Mouse (Mus musculus) hindbrain, embryonic 13.5 days (tissue): ENCODE results near the gene Bicra. TPM values are rescaled to one million over a fixed set of nuclear protein-coding genes. Genes with fewer than 3 reads are reported as not detected.

Experiments used
- ATAC-seq: fragments of 200-750 bp; cut with Nextera tagmentation; 2 replicates; pipeline ENCODE4 v1.8.0; 2017; ENCODE audit warnings: moderate TSS enrichment; ENCODE audit not compliant: low FRiP score
- H3K27ac ChIP-seq: fragments of 300-500 bp; sonication (generic); 2 replicates; pipeline ENCODE4 v1.5.1; 2015; ENCODE audit warnings: inconsistent platforms, mild to moderate bottlenecking, moderate library complexity
- H3K27me3 ChIP-seq: fragments of 300-500 bp; sonication (generic); 2 replicates; pipeline ENCODE4 v1.6.1; 2015; ENCODE audit warnings: mild to moderate bottlenecking, inconsistent platforms
- H3K36me3 ChIP-seq: fragments of 300-500 bp; sonication (generic); 2 replicates; pipeline ENCODE4 v1.6.1; 2015; ENCODE audit warnings: mild to moderate bottlenecking, inconsistent platforms
- H3K4me1 ChIP-seq: fragments of 300-500 bp; sonication (generic); replicated peaks from 2 replicates; pipeline ENCODE4 v1.6.1; 2015; ENCODE audit warnings: inconsistent platforms
- H3K4me2 ChIP-seq: fragments of 300-500 bp; sonication (generic); 2 replicates; pipeline ENCODE4 v1.6.1; 2015; ENCODE audit warnings: inconsistent platforms, mild to moderate bottlenecking, moderate library complexity
- H3K4me3 ChIP-seq: fragments of 300-500 bp; sonication (generic); 2 replicates; pipeline ENCODE4 v1.5.1; 2015; ENCODE audit warnings: mild to moderate bottlenecking, inconsistent platforms
- H3K9ac ChIP-seq: fragments of 300-500 bp; sonication (generic); 2 replicates; pipeline ENCODE4 v1.6.1; 2015; ENCODE audit warnings: mild to moderate bottlenecking, inconsistent platforms
- H3K9me3 ChIP-seq: fragments of 300-500 bp; sonication (generic); 2 replicates; pipeline ENCODE4 v1.6.1; 2016; ENCODE audit warnings: inconsistent platforms
- WGBS: fragments of 180-500 bp; shearing (Covaris S2); methylation state at CpG from one replicate; pipeline ENCODE4 v1.1.7; 2015; 5-methylcytosine and 5-hydroxymethylcytosine counted together
- polyA plus RNA-seq: library from polyadenylated mRNA; unstranded; fragments of >200 nt; fragmentation: Nextera tagmentation; extraction: Ambion mirVana; gene quantifications from 2 replicates; pipeline ENCODE4 v1.2.1, GENCODE M21; 2015

Gene Bicra
- 8.2 and 8.4 TPM in 2 replicates for polyA plus RNA-seq

DNA sequence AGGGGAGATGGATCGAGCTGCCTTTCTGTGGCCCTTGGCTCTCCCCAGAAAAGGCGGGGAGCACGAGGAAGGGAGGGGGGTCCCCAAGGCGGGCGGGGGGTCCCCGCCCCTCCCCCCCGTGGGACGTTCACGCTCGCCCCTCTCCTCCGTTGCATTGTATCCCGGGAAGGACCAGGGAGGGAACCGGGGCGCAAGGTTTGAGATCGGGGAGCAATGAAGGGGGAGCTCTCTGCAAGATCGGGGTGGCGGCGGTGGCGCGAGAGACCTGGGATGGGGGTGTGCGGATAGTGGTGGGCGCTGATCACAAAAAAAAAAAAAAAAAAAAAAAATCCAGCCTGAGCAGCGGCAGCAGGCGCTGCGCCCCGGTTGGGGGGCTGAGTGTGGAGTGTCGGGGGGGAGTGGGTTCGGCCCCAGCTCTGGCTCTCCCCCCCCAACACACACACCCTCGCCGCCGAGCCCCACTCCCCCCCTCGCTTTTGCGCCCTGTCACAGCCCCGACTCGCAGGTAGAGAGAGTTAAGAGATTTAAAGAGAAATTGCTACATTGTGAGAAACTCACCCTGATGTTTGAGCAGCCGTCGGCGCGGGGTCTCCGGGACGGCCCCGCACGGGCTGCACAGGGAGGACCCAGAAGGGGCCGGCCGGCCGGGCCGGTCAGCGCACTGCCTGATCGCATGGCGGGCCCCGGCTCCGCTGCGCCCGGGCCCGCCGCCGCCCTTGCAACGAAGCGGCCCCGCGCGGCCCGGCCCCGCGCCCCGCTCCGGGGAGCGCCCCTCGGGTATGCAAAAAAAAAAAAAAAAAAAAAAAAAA is at the start of gene Bicra:
TSS of gene Bicra (minus strand) at position 584 of the 809 bp plus-strand sequence.
- peak within 1 kb of the TSS; percentile 85 for H3K4me2 ChIP-seq
- WGBS = under 1% methylated on average over 45 of the region's 69 CpGs
- H3K27ac ChIP-seq = peak within 1 kb of the TSS; percentile 99
- H3K27me3 ChIP-seq = no peaks in the 10 kb centered on the region
- peaks cover 66% of the 10 kb centered on the region for H3K4me1 ChIP-seq
- H3K9me3 ChIP-seq = no peaks in the 10 kb centered on the region
- no peaks in the 10 kb centered on the region for H3K36me3 ChIP-seq
- peak within 1 kb of the TSS; percentile 100 for H3K9ac ChIP-seq
- peak within 1 kb of the TSS; percentile 88 for H3K4me3 ChIP-seq
- peak; percentile 71 for ATAC-seq

DNA sequence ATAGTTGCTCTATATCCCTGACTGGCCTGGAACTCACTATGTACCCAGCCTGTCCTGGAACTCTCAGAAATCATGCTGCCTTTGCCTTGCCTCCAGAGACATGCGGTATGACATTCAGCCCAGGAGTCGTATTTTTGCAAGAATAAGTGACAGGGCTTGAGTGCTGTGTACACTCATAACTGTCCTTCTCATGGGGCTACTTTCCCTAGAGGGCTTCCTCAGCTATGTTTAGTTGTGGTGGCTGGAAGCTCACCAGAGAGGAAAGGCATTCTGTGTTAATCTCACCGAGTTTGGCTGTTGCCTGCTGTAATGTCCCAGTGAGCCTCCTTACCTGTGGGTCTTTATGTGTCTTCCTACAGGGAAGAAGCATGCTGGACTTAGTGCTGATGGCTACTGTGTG is 46.9 kb upstream of the Bicra start:
- 0 out of 2 replicates have a peak overlapping the region, but pooled peaks have one; percentile 6 for H3K9ac ChIP-seq

DNA sequence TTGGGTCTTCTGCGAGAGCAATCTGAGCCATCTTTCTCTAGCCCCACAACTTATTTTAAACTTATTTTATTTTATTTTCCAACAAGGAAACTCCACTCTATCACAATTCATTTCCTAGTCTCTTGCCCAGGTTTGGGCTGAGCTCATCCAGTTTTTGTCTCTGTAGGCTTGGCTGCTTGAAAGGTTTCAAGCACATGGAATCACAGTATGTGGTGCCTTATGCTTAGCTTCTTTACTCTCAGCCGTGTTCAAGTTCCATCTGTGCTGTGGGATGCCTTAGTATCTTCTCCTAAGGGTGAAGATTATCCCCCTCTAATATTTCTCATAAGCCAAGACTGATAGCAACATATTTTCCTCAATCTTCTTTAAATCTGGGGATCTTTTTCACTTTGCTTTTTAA is 39.9 kb upstream of the Bicra start:
- Histone ChIP-seq H3K4me2 (no peak overlapping the region), H3K27me3 (peaks cover 21% of the 10 kb centered on the region; the same call in 1 of the 2 replicates), H3K36me3 (no peaks in the 10 kb centered on the region), H3K27ac (no peak overlapping the region), H3K9ac (no peak overlapping the region), H3K4me3 (no peak overlapping the region), H3K9me3 (no peaks in the 10 kb centered on the region), H3K4me1 (no peaks in the 10 kb centered on the region)
- WGBS = 79% methylated on average over 2 of the region's 2 CpGs
- ATAC-seq = no peak

More for the DNA sequence above, 46.9 kb upstream of the Bicra start:
- Histone ChIP-seq H3K27me3 (peaks cover 48% of the 10 kb centered on the region), H3K4me3 (no peak overlapping the region), H3K4me1 (peaks cover 13% of the 10 kb centered on the region), H3K27ac (no peak overlapping the region), H3K4me2 (no peak overlapping the region), H3K9me3 (no peaks in the 10 kb centered on the region), H3K36me3 (no peaks in the 10 kb centered on the region)
- WGBS = 76% methylated on average over 3 of the region's 3 CpGs
- no peak for ATAC-seq

DNA sequence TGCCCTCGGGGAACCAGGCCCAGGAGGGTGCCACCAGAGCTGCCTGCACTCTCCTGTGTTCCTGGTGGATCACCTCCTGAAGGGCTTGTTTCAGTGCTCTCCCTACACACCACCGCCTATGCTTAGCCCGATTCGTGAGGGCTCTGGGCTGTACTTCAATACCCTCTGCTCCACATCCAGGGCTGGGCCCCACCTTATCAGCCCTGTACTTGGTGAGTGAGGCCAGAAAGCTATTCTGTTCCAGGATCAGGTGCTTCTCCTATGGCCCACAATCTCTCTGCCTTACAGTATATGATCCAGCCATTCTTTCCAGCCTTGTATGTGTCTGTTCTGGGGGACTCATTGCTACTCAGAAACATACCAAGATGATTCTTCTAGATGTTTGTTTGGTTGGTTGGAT is 35.6 kb upstream of the Bicra start:
- H3K9ac ChIP-seq = no peak overlapping the region
- no peak overlapping the region for H3K27ac ChIP-seq
- H3K36me3 ChIP-seq = no peaks in the 10 kb centered on the region
- H3K4me1 ChIP-seq = no peaks in the 10 kb centered on the region
- H3K4me2 ChIP-seq = no peak overlapping the region
- H3K4me3 ChIP-seq = no peak overlapping the region
- no peak for ATAC-seq
- WGBS = 65% methylated on average over 4 of the region's 4 CpGs
- peaks cover 8% of the 10 kb centered on the region; the same call in 1 of the 2 replicates for H3K27me3 ChIP-seq
- no peaks in the 10 kb centered on the region for H3K9me3 ChIP-seq

DNA sequence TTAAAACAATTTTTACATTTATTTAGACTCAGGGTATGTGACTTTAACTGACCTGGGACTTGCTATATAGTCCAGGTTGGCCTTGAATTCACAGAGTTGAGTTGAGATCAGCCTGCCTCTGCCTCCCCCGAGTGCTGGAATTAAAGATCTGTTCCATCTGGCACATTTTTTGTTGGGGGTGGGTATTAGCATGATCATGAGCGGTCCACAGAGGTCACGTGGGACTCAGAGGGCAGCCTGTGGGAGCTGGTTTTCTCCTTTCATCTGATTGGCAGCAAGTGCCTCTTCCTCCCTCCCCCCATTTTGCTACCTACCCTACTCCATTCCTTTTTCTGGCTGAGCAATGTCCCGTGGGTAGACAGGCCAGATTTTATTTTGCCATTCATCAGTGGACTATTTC is 32.9 kb upstream of the Bicra start:
- H3K27ac ChIP-seq = no peak overlapping the region
- ATAC-seq = no peak
- no peak overlapping the region for H3K4me2 ChIP-seq
- H3K4me1 ChIP-seq = no peaks in the 10 kb centered on the region
- H3K9me3 ChIP-seq = no peaks in the 10 kb centered on the region
- H3K27me3 ChIP-seq = peaks cover 12% of the 10 kb centered on the region; the same call in 1 of the 2 replicates
- no peak overlapping the region for H3K9ac ChIP-seq
- 67% methylated on average over 4 of the region's 4 CpGs for WGBS
- H3K4me3 ChIP-seq = no peak overlapping the region
- H3K36me3 ChIP-seq = no peaks in the 10 kb centered on the region

DNA sequence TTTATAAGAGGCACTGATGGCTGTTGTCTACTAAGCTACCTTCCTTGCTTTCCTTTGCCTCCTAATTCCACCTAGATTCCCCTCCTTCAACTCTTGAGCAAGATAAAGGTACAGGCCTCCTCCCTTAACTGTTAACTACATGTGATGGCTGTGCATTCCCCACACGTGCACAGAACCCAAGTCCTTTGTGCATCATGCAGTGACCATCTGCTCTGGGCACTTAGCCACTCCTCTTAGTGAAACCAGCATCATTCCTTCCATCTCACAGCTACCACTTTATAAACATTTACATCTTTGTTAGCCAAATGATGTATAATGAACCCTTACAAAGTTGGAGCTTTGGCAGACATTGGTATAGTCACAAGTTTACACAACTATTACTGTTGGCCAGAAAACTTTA is 32.2 kb upstream of the Bicra start:
- no peak for ATAC-seq
- H3K9ac ChIP-seq = no peak overlapping the region
- no peaks in the 10 kb centered on the region for H3K9me3 ChIP-seq
- H3K4me2 ChIP-seq = no peak overlapping the region
- H3K36me3 ChIP-seq = no peaks in the 10 kb centered on the region
- no peak overlapping the region for H3K27ac ChIP-seq
- WGBS = 63% methylated on average over 1 of the region's 1 CpGs
- H3K4me3 ChIP-seq = no peak overlapping the region
- peaks cover 12% of the 10 kb centered on the region; the same call in 1 of the 2 replicates for H3K27me3 ChIP-seq
- H3K4me1 ChIP-seq = no peaks in the 10 kb centered on the region

DNA sequence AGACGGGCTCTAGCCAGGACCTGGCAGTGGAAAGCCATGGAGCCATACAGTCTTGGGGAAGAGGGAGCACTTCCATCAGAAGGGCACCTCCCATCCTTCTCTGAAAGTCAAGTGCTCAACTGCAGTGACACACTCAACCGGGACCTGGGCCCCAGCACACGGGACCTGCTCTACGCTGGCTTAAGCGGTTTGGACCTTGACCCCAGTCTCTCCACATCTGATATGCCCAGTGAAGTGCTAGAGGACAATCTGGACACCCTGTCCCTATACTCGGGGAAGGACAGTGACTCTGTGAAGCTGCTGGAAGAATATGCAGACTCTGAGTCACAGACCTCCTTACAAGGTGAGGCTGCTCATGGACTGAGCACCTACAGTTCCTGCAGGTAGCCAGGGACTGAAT is 24.2 kb upstream of the Bicra start:
- Histone ChIP-seq H3K27ac (no peak overlapping the region), H3K36me3 (no peaks in the 10 kb centered on the region), H3K4me1 (no peaks in the 10 kb centered on the region), H3K4me2 (no peak overlapping the region), H3K4me3 (no peak overlapping the region), H3K27me3 (0 out of 2 replicates have a peak, but pooled peaks cover 5% of the 10 kb centered on the region), H3K9ac (no peak overlapping the region), H3K9me3 (no peaks in the 10 kb centered on the region)
- WGBS = 85% methylated on average over 6 of the region's 6 CpGs
- ATAC-seq = no peak

DNA sequence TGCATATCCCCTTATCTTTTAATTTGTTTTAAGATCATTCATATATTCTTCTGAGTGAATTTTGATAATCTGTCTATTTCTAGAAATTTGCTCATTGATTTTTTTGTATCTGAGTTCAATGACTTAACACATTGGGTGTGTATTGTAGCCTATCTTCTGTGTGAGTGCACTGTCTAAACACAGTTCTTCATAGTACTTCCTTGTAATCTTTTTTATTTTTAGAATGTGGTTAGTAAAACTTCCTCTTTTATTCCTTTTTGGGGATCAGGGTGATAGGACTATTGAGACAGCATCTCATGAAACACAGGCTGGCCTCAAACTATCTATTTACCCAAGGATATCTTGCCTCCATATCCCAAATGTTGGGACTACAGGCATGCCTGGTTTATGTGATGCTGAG is 23.1 kb upstream of the Bicra start:
- Histone ChIP-seq H3K36me3 (no peaks in the 10 kb centered on the region), H3K9me3 (no peaks in the 10 kb centered on the region), H3K27me3 (0 out of 2 replicates have a peak, but pooled peaks cover 7% of the 10 kb centered on the region), H3K4me2 (no peak overlapping the region), H3K4me3 (no peak overlapping the region), H3K9ac (no peak overlapping the region), H3K4me1 (no peaks in the 10 kb centered on the region), H3K27ac (no peak overlapping the region)
- no peak for ATAC-seq

DNA sequence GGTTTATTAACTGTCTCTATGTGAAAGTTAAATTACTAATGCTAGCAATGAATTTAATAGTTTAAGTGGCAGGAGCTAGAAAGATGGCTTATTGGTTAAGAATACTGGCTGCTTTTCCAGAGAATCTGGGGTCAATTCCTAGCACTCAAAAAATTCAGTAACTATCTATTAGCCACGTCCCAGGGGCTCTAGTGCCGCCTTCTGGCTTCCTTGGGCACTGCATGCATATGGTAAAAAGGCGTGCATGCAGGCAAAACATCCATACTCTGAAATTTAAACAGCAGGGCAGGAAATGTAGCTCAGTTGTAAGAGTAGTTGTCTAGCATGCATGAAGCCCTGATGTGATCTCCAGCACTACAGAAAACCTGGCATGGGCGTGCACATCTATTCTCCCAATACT is 15.8 kb upstream of the Bicra start:
- Histone ChIP-seq H3K9me3 (peaks cover 4% of the 10 kb centered on the region; the same call in 1 of the 2 replicates), H3K9ac (no peak overlapping the region), H3K27me3 (peaks cover 56% of the 10 kb centered on the region), H3K4me2 (no peak overlapping the region), H3K27ac (no peak overlapping the region), H3K4me3 (no peak overlapping the region), H3K4me1 (no peaks in the 10 kb centered on the region), H3K36me3 (no peaks in the 10 kb centered on the region)
- WGBS = 32% methylated on average over 4 of the region's 4 CpGs
- no peak for ATAC-seq

DNA sequence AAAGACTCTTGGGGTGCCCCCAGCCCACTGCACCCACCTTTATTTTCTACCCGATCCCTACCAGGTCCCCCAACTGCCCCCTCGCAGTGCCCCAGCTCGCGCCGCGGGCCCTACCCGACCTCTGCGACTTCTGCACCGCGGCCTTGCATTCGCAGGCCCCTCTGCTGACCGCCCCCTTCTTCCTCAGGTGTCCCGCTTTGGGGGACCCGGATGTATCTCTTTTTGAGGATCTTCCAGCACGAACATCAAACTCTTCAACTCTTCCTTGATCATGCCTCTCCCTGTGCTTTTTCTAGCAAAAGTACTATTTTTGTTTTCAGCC is 14.3 kb upstream of the Bicra start:
- Histone ChIP-seq H3K4me3 (no peak overlapping the region), H3K4me1 (no peaks in the 10 kb centered on the region), H3K9me3 (peaks cover 4% of the 10 kb centered on the region; the same call in 1 of the 2 replicates), H3K36me3 (no peaks in the 10 kb centered on the region), H3K9ac (no peak overlapping the region), H3K4me2 (no peak overlapping the region), H3K27me3 (peaks cover 63% of the 10 kb centered on the region), H3K27ac (no peak overlapping the region)
- ATAC-seq = no peak
- 64% methylated on average over 15 of the region's 15 CpGs for WGBS

DNA sequence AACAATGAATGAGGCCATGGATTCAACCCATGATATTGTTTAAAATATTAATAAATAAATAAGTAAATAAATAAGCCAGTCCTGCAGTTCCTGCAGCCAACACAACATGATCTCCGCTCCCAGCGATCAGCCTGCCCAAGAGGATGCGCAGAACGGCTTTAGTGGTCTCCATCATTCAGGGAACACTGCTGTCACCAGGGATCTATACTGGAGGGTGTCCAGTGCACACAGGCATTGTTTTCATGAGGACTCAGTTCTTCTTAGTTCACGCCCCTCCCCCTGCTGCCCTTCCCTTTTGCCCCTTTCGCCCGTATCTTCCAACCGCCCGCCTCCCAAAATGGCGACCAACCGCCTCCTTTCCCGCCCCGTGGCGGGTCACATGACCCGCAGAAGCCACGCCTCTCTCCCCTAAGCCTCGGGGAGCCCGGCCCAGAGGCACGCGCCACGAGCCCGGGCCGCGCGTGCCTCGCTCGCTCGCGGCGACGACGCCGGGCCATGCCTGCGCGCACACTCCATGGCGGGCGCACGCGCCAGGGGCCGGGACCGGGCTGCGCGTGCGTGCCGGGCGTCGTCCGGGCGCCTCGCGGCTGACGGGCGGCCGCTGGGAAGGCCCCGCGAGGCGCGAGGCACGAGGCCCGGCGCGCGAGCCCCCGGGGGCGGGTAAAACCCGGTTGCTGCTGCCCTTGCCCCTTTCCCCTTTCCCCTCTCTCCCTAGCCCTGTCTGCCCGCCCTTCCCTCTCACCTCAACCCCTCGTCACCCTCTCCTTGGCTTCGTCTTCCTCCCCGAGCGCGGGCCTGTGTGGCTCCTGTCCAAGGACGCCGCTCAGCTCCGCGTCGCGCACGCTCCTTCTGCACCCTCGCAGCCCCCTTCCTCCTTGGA is 13.7 kb upstream of the Bicra start, which contains the start of gene Zfp541:
TSS of gene Zfp541 (plus strand) at position 596 of the 880 bp plus-strand sequence.
- Histone ChIP-seq H3K9me3 (peaks cover 4% of the 10 kb centered on the region; the same call in 1 of the 2 replicates), H3K9ac (no peak within 1 kb of the TSS), H3K4me2 (peak within 1 kb of the TSS; percentile 33), H3K4me3 (peak within 1 kb of the TSS; percentile 20; the same call in 1 of the 2 replicates), H3K4me1 (no peaks in the 10 kb centered on the region), H3K27me3 (peaks cover 61% of the 10 kb centered on the region), H3K36me3 (no peaks in the 10 kb centered on the region), H3K27ac (no peak within 1 kb of the TSS)
- WGBS = 41% methylated on average over 66 of the region's 80 CpGs
- ATAC-seq = peak; percentile 80

DNA sequence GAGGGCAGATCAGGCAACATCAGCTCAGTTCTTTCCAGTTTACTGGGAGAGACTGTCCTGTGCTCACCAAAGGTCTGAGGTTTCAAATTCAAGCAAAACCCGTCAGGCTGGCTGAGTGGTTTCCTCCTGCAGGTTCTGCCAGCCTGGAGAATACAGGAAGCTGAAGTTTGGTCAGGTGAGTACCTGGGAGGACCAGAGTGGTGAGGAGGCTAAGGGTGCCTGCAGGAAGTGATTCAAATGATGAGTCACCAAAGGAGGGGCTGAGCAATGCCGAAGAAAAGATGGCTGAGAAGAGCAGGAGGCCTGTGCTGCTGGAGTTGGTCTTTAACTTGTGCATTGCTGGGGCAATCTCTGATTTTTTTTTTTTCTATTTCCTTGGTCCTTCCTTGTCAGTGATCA is 9.4 kb upstream of the Bicra start:
- no peak for ATAC-seq
- Histone ChIP-seq H3K9me3 (peaks cover 4% of the 10 kb centered on the region; the same call in 1 of the 2 replicates), H3K4me1 (peaks cover 2% of the 10 kb centered on the region), H3K36me3 (no peaks in the 10 kb centered on the region), H3K4me2 (no peak overlapping the region), H3K27me3 (peaks cover 42% of the 10 kb centered on the region), H3K4me3 (no peak overlapping the region), H3K9ac (no peak overlapping the region), H3K27ac (no peak overlapping the region)
- 75% methylated on average over 2 of the region's 2 CpGs for WGBS
